Mouse (Mus musculus): ENCODE results near the gene Rapgef4. TPM values are rescaled to one million over a fixed set of nuclear protein-coding genes. Genes with fewer than 3 reads are reported as not detected.

Rapgef4 gene
- total RNA-seq, 2 experiments from 2014 or later: 0.88 to 0.98 TPM

GRCm38 (mm10) chr2:72025660-72026059, 44.6 kb downstream of the Rapgef4 start:
- ATAC-seq (ENCODE audit: poor library complexity, severe bottlenecking): no peak

GRCm38 (mm10) chr2:72026506-72026905, 45.5 kb downstream of the Rapgef4 start:
- no peak for ATAC-seq (ENCODE audit: poor library complexity, severe bottlenecking)

- no peak for ATAC-seq (ENCODE audit: poor library complexity, severe bottlenecking)
Measured at GRCm38 (mm10) chr2:72029081-72029480, 48.0 kb downstream of the Rapgef4 start.

- ATAC-seq (ENCODE audit: poor library complexity, severe bottlenecking): no peak
Measured at GRCm38 (mm10) chr2:72029586-72030144, 48.6 kb downstream of the Rapgef4 start.

GRCm38 (mm10) chr2:72031717-72032116, 50.7 kb downstream of the Rapgef4 start:
- ATAC-seq (ENCODE audit: poor library complexity, severe bottlenecking): peak; percentile 52; the same call in 1 of the 2 replicates

GRCm38 (mm10) chr2:72035616-72036015, 54.6 kb downstream of the Rapgef4 start:
- peak; percentile 40; the same call in 1 of the 2 replicates for ATAC-seq (ENCODE audit: poor library complexity, severe bottlenecking)

- ATAC-seq (ENCODE audit: poor library complexity, severe bottlenecking): no peak
Measured at GRCm38 (mm10) chr2:72037357-72037756, 56.3 kb downstream of the Rapgef4 start.

- peak; percentile 81 for ATAC-seq (ENCODE audit: poor library complexity, severe bottlenecking)
Measured at GRCm38 (mm10) chr2:72038235-72038634, 57.2 kb downstream of the Rapgef4 start.

- no peak for ATAC-seq (ENCODE audit: poor library complexity, severe bottlenecking)
Measured at GRCm38 (mm10) chr2:72038651-72039251, 57.7 kb downstream of the Rapgef4 start.

GRCm38 (mm10) chr2:72039522-72040045, 58.5 kb downstream of the Rapgef4 start:
- no peak for ATAC-seq (ENCODE audit: poor library complexity, severe bottlenecking)

GRCm38 (mm10) chr2:72041087-72041486, 60.0 kb downstream of the Rapgef4 start:
- no peak for ATAC-seq (ENCODE audit: poor library complexity, severe bottlenecking)

GRCm38 (mm10) chr2:72042093-72042492, 61.1 kb downstream of the Rapgef4 start:
- no peak for ATAC-seq (ENCODE audit: poor library complexity, severe bottlenecking)

GRCm38 (mm10) chr2:72044191-72044590, 63.2 kb downstream of the Rapgef4 start:
- ATAC-seq (ENCODE audit: poor library complexity, severe bottlenecking): no peak

GRCm38 (mm10) chr2:72045024-72045423, 64.0 kb downstream of the Rapgef4 start:
- no peak for ATAC-seq (ENCODE audit: poor library complexity, severe bottlenecking)

- ATAC-seq (ENCODE audit: poor library complexity, severe bottlenecking): no peak
Measured at GRCm38 (mm10) chr2:72045659-72046058, 64.6 kb downstream of the Rapgef4 start.

- no peak for ATAC-seq (ENCODE audit: poor library complexity, severe bottlenecking)
Measured at GRCm38 (mm10) chr2:72050451-72050850, 69.4 kb downstream of the Rapgef4 start.

GRCm38 (mm10) chr2:72054280-72054679, 73.2 kb downstream of the Rapgef4 start:
- no peak for ATAC-seq (ENCODE audit: poor library complexity, severe bottlenecking)

- ATAC-seq (ENCODE audit: poor library complexity, severe bottlenecking): no peak
Measured at GRCm38 (mm10) chr2:72054736-72055135, 73.7 kb downstream of the Rapgef4 start.

GRCm38 (mm10) chr2:72055476-72055875, 74.4 kb downstream of the Rapgef4 start:
- ATAC-seq (ENCODE audit: poor library complexity, severe bottlenecking): no peak

- ATAC-seq (ENCODE audit: poor library complexity, severe bottlenecking): no peak
Measured at GRCm38 (mm10) chr2:72056081-72056874, 75.2 kb downstream of the Rapgef4 start.

- ATAC-seq (ENCODE audit: poor library complexity, severe bottlenecking): no peak
Measured at GRCm38 (mm10) chr2:72062931-72063330, 81.9 kb downstream of the Rapgef4 start.

GRCm38 (mm10) chr2:72068505-72068904, 87.5 kb downstream of the Rapgef4 start:
- no peak for ATAC-seq (ENCODE audit: poor library complexity, severe bottlenecking)

Data from megakaryocyte, adult 5-6 weeks (primary cell).